Mouse (Mus musculus) ES-E14 (cell line): ENCODE data around the gene Dydc1.

Source experiments
- CHD2 ChIP-seq: IDR thresholded peaks from 2 replicates; pipeline ENCODE4 v1.6.1; 2014; ENCODE audit warnings: mild to moderate bottlenecking, low read depth, low read length, inconsistent platforms
- MAFK ChIP-seq: IDR thresholded peaks from 2 replicates; pipeline ENCODE4 v1.6.1; 2014; ENCODE audit warnings: mild to moderate bottlenecking, low read depth, low read length, inconsistent platforms; ENCODE audit not compliant: insufficient read depth
- ZNF384 ChIP-seq: IDR thresholded peaks from 2 replicates; pipeline ENCODE4 v1.6.1; 2012; ENCODE audit warnings: low read depth, low read length, inconsistent platforms

DNA sequence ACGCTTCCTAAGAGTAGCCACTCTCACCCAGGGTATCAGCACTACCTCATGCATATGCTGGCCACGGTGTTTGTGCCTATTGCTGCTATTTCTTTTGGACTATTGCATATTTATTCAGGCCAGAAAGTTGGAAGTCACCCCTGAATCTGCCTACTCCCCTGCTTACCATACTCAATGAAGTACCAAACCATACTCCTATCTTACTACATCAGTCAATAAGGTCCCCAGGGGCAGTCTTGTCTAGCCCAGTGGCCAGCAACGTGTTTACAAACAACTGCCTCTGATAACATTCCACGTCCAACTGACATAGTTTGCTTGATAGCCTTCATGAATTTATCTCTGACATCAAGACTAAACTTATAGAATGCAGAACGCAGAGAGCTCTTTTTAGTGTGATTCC lies 28.5 kb downstream of the Dydc1 start:
- TF ChIP-seq ZNF384 = no peak
- TF ChIP-seq CHD2 = no peak
- TF ChIP-seq MAFK = no peak
